Mouse (Mus musculus) ES-Bruce4 (cell line): Measurements from ENCODE around the gene St3gal3. TPM values are rescaled to one million over a fixed set of nuclear protein-coding genes. Genes with fewer than 3 reads are reported as not detected.

Source experiments
- H3K27ac ChIP-seq: 2 replicates; pipeline ENCODE4 v1.5.1; 2012; ENCODE audit warnings: low read length, inconsistent platforms; ENCODE audit not compliant: insufficient read depth
- H3K27me3 ChIP-seq: 2 replicates; pipeline ENCODE4 v1.6.1; 2012; ENCODE audit warnings: mild to moderate bottlenecking, low read length, inconsistent platforms; ENCODE audit not compliant: control insufficient read depth, poor library complexity, insufficient read depth, severe bottlenecking
- H3K36me3 ChIP-seq: 2 replicates; pipeline ENCODE4 v1.6.1; 2012; ENCODE audit warnings: inconsistent platforms, mild to moderate bottlenecking, low read length, moderate library complexity; ENCODE audit not compliant: control insufficient read depth, poor library complexity, insufficient read depth, severe bottlenecking
- H3K4me1 ChIP-seq: one replicate; pipeline ENCODE4 v1.8.1; 2011; ENCODE audit warnings: low read length; ENCODE audit not compliant: control insufficient read depth, insufficient read depth
- H3K4me3 ChIP-seq: 2 replicates; pipeline ENCODE4 v1.5.1; 2011; ENCODE audit warnings: low read depth, mild to moderate bottlenecking, low read length
- H3K9ac ChIP-seq: 2 replicates; pipeline ENCODE4 v1.6.1; 2012; ENCODE audit warnings: low read depth, mild to moderate bottlenecking, inconsistent platforms; ENCODE audit not compliant: poor library complexity, severe bottlenecking
- H3K9me3 ChIP-seq: replicated peaks from 2 replicates; pipeline ENCODE4 v1.6.1; 2012; ENCODE audit warnings: mild to moderate bottlenecking, low read length, inconsistent platforms; ENCODE audit not compliant: control insufficient read depth, poor library complexity, insufficient read depth, severe bottlenecking
- CTCF ChIP-seq: IDR thresholded peaks from one replicate; pipeline ENCODE4 v1.8.1; 2011; ENCODE audit warnings: low read depth, low read length
- EP300 ChIP-seq: IDR thresholded peaks from 2 replicates; pipeline ENCODE4 v1.6.1; 2011; ENCODE audit warnings: low read depth, low read length; ENCODE audit not compliant: insufficient read depth
- POLR2A ChIP-seq: IDR thresholded peaks from one replicate; pipeline ENCODE4 v1.8.1; 2011; ENCODE audit warnings: low read length; ENCODE audit not compliant: insufficient read depth
- polyA plus RNA-seq: library from polyadenylated mRNA; stranded (reverse); fragments of >200 nt; gene quantifications from 2 replicates; pipeline ENCODE4 v1.2.4, GENCODE M21; 2011; ENCODE audit warnings: low read depth; ENCODE audit not compliant: missing spikeins, insufficient read depth, insufficient read length

Gene St3gal3
- polyA plus RNA-seq, 1 experiment, result 13.9 TPM

DNA sequence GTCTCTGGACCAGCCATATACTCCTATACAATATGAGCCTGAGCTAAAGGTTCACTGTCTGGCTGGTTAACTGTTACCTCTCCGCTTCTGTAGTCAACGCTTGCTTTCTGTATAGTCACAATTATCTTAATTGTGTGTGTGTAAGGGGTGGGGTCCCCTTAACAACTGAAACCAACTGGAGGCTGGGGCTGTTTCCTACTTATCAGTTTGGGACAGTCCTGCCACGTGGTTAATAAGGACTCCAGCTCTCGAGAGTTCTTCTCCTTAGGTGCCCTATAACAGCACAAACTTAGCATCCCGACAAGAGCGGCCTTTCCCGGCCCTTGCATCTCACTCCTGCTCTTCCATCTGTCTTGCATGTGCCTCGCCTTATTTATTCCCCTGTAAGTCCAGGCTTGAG, 55.5 kb downstream of the St3gal3 start:
- TF ChIP-seq EP300 (no peak), CTCF (no peak), POLR2A (no peak)
- no peak overlapping the region for H3K9ac ChIP-seq
- no peaks in the 10 kb centered on the region for H3K27me3 ChIP-seq
- no peaks in the 10 kb centered on the region for H3K36me3 ChIP-seq
- H3K27ac ChIP-seq, result no peak overlapping the region
- H3K9me3 ChIP-seq, result no peaks in the 10 kb centered on the region
- H3K4me3 ChIP-seq, result no peak overlapping the region
- no peaks in the 10 kb centered on the region for H3K4me1 ChIP-seq

DNA sequence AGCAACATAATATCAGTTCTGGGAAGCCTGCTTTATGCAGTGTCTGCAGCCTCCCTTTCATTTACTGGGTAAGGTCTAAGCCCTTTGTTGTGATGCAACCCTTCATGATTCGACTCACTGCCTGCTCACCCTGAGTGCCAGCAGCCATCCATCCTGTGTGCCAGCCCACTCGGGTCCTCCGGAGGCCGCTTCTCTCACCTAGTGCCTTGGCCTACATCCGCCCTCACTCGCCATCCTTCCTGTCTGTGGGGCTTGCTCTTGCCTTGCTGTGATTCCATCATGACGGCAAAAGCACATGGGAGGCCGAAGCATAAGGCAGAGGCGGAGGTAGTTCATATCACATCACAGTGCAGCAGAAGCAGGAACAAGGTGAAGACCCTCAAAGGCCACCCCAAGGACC, 56.1 kb downstream of the St3gal3 start:
- TF ChIP-seq POLR2A (no peak), CTCF (no peak), EP300 (no peak)
- no peaks in the 10 kb centered on the region for H3K27me3 ChIP-seq
- no peak overlapping the region for H3K27ac ChIP-seq
- H3K4me1 ChIP-seq, result no peaks in the 10 kb centered on the region
- H3K4me3 ChIP-seq, result no peak overlapping the region
- H3K9me3 ChIP-seq, result no peaks in the 10 kb centered on the region
- H3K36me3 ChIP-seq, result no peaks in the 10 kb centered on the region
- H3K9ac ChIP-seq, result no peak overlapping the region

DNA sequence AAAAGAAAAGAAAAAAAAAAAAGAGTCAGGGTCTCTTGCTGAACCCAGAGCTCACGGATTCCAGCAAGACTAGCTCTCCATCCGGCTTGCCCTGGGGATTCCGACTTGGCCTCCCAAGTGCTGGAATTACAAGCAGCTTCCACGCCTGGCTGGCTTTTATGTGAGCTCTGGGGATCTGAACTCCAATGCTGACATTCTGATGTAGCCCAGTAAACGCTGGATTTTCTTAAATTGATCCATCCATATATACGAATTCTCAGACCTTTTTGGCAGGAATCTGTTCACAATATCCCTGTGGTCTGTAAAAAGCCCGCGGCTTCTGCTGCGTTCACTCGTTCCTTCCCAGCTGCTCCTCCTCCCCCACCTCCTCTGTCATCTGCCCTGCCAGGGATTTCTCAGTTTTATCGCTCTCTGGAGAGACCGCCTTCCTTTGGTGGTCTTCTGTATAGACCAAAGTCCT, 57.4 kb downstream of the St3gal3 start:
- Histone ChIP-seq H3K4me3 (no peak overlapping the region), H3K27me3 (no peaks in the 10 kb centered on the region), H3K27ac (no peak overlapping the region), H3K9me3 (no peaks in the 10 kb centered on the region), H3K4me1 (peaks cover 4% of the 10 kb centered on the region), H3K9ac (no peak overlapping the region), H3K36me3 (no peaks in the 10 kb centered on the region)
- TF ChIP-seq POLR2A, result no peak
- TF ChIP-seq EP300, result no peak
- no peak for TF ChIP-seq CTCF

DNA sequence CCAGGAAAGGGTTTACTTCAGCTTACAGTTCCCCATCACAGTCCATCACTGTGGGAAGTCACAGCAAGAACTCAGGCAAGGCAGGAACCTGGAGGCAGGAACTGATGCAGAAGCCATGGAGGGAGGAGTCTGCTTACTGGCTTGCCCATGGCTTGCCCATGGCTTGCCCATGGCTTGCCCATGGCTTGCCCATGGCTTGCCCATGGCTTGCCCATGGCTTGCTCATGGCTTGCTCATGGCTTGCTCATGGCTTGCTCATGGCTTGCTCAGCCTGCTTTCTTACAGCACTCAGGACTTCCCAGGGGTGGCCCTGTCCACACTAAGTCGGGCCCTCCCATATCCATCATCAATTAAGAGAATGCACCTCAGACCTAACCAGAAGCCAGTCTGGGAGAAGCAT, 58.1 kb downstream of the St3gal3 start:
- TF ChIP-seq EP300 (peak; percentile 92), POLR2A (no peak)
- Histone ChIP-seq H3K27ac (peak overlapping the region; percentile 80), H3K4me3 (no peak overlapping the region), H3K36me3 (no peaks in the 10 kb centered on the region), H3K9me3 (no peaks in the 10 kb centered on the region), H3K4me1 (peaks cover 6% of the 10 kb centered on the region), H3K27me3 (no peaks in the 10 kb centered on the region), H3K9ac (no peak overlapping the region)

DNA sequence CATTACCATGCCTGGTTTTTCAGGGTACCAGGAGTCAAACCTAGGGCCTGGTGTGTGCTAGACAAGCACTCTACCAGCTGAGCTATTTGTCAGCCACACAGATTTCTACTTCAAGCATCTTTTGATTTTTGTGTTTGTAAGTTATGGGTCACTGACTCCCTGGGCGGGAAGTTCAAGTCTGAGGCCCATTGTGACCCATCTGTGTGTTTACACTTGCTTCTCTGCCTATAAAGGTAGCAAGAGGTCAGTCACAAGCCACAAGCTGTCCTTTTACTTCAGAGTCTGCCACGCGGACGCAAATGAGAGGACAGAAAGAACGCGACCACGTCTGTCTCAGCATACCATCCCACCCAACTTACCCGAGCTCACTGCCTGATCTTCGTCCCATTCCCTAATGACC, 59.4 kb downstream of the St3gal3 start:
- Histone ChIP-seq H3K9me3 (no peaks in the 10 kb centered on the region), H3K27me3 (no peaks in the 10 kb centered on the region), H3K4me3 (no peak overlapping the region), H3K9ac (no peak overlapping the region), H3K27ac (no peak overlapping the region), H3K36me3 (no peaks in the 10 kb centered on the region), H3K4me1 (peaks cover 6% of the 10 kb centered on the region)
- TF ChIP-seq POLR2A (no peak), EP300 (no peak), CTCF (no peak)

DNA sequence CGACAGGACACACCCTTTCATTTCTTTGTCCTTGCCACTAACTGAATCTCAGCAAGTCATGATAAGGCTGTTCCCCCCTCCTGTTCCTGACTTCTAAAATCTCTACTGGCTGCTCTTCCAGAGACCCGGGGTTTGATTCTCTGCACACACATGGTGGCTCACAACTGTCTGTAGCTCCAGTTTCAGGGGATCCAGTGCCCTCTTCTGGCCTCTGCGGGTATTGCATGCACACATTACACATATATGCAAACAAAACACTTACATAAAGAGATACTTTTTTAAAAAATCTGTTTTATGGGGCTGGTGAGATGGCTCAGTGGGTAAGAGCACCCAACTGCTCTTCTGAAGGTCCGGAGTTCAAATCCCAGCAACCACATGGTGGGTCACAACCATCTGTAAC, 60.5 kb downstream of the St3gal3 start:
- H3K27ac ChIP-seq, result no peak overlapping the region
- no peaks in the 10 kb centered on the region for H3K36me3 ChIP-seq
- no peaks in the 10 kb centered on the region for H3K9me3 ChIP-seq
- TF ChIP-seq POLR2A (no peak), CTCF (peak; percentile 47), EP300 (no peak)
- H3K27me3 ChIP-seq, result no peaks in the 10 kb centered on the region
- peaks cover 6% of the 10 kb centered on the region for H3K4me1 ChIP-seq
- H3K9ac ChIP-seq, result no peak overlapping the region
- no peak overlapping the region for H3K4me3 ChIP-seq
